Mouse (Mus musculus) liver, adult 2 months (tissue): ENCODE data around the gene Hoxd9.

Experiments used
- CTCF ChIP-seq: fragments of 200-500 bp; IDR thresholded peaks from 2 replicates; pipeline ENCODE4 v1.5.1; 2011; ENCODE audit warnings: low read depth, low read length, control low read depth
- POLR2A ChIP-seq: fragments of 200-500 bp; IDR thresholded peaks from 2 replicates; pipeline ENCODE4 v1.6.1; 2011; ENCODE audit warnings: low read length, control low read depth; ENCODE audit not compliant: insufficient read depth; ENCODE audit errors: extremely low read depth

DNA sequence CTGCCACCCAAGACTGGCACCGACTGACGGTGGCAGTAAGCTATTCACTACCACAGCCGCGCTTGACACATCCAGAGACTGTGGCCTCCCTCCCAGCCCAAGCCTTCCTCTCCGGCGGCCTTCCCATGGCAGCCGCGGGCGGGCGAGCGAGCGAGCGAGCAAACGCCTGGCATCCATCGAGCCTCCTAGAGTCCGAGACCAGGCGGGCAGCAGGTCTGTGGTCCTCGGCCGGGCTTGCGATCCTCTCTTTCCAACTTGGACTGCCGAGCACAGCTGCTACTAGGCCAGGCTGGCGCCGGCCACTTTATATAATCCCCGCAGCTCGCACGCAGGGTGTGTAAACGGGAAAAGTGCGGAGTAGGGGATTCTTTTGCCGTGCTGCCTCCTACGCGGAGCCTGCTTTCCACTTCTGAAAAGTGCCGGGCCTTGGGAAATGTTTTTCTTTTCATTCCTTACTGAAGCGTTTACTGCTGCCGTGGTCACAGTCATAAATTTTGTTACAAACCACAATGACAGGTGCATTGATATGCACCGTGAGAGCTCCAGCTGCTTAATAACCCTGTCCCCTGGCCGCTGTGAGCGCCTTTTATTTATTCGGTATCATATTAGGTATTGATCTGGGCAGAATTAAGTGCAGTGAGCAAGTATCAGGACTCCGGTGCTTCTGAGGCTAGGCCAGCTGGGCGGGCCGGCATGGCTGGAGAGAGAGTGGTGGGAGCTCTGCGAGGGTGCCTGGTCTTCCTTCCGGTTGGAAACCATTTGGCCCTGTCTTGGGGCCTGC is 43.0 kb downstream of the Hoxd9 start:
- no peak for TF ChIP-seq CTCF
- no peak for TF ChIP-seq POLR2A
